Mouse (Mus musculus): ENCODE measurements around the gene Vpreb1. TPM values are rescaled to one million over a fixed set of nuclear protein-coding genes. Genes with fewer than 3 reads are reported as not detected.
A peak's percentile ranks its signal among the peaks of the same experiment; 100 is the strongest.

Gene Vpreb1
- polyA plus RNA-seq, 1 experiment from 2014 or later = 3.9 TPM

GRCm38 (mm10) chr16:16828757-16829615, 41.7 kb downstream of the Vpreb1 start, which contains the start of gene Spag6l:
TSS of gene Spag6l (minus strand) at chr16:16829456.
- peaks cover 3% of the 10 kb centered on the region; the same call in 1 of the 2 replicates for H3K27me3 ChIP-seq (ENCODE audit: low read depth, poor library complexity, severe bottlenecking)
- H3K4me3 ChIP-seq = peak within 1 kb of the TSS; percentile 51
- DNase-seq (ENCODE audit: low spot score) = peak; percentile 76
- no peaks in the 10 kb centered on the region for H3K36me3 ChIP-seq
- 7% methylated on average over 33 of the region's 33 CpGs for WGBS
- H3K27ac ChIP-seq = no peak within 1 kb of the TSS
- no peaks in the 10 kb centered on the region for H3K9me3 ChIP-seq (replicated peaks)
- H3K4me1 ChIP-seq = peaks cover 8% of the 10 kb centered on the region

GRCm38 (mm10) chr16:16826223-16826622, 44.4 kb downstream of the Vpreb1 start:
- no peaks in the 10 kb centered on the region for H3K9me3 ChIP-seq (replicated peaks)
- no peak overlapping the region for H3K27ac ChIP-seq
- no peaks in the 10 kb centered on the region for H3K36me3 ChIP-seq
- WGBS = 87% methylated on average over 2 of the region's 2 CpGs
- DNase-seq (ENCODE audit: low spot score) = no peak
- no peak overlapping the region for H3K4me3 ChIP-seq
- peaks cover 3% of the 10 kb centered on the region; the same call in 1 of the 2 replicates for H3K27me3 ChIP-seq (ENCODE audit: low read depth, poor library complexity, severe bottlenecking)
- H3K4me1 ChIP-seq = peaks cover 8% of the 10 kb centered on the region

GRCm38 (mm10) chr16:16825476-16825875, 45.2 kb downstream of the Vpreb1 start:
- Histone ChIP-seq H3K27me3 (ENCODE audit: low read depth, poor library complexity, severe bottlenecking) (peaks cover 3% of the 10 kb centered on the region; the same call in 1 of the 2 replicates), H3K36me3 (no peaks in the 10 kb centered on the region), H3K9me3 (replicated peaks) (no peaks in the 10 kb centered on the region), H3K27ac (no peak overlapping the region), H3K4me3 (no peak overlapping the region), H3K4me1 (peaks cover 8% of the 10 kb centered on the region)
- no peak for DNase-seq (ENCODE audit: low spot score)
- WGBS = 53% methylated on average over 5 of the region's 5 CpGs

Other genes starting within 250 kb of the Vpreb1 start
- not detected in 2 replicates for gene Olfr19, start 194.4 kb downstream of the Vpreb1 start, polyA plus RNA-seq (2016; fragmentation: Nextera tagmentation; extraction: Ambion mirVana)
- 0.24 TPM in 1 of 2 replicates, not detected in the other for gene Spag6l, start 41.4 kb downstream of the Vpreb1 start, polyA plus RNA-seq (2016; fragmentation: Nextera tagmentation; extraction: Ambion mirVana)
- gene Igll1, start 6.9 kb downstream of the Vpreb1 start, polyA plus RNA-seq (2016; fragmentation: Nextera tagmentation; extraction: Ambion mirVana) = 0.13 TPM in 1 of 2 replicates, not detected in the other
- gene Top3b, start 107 bp downstream of the Vpreb1 start, polyA plus RNA-seq (2016; fragmentation: Nextera tagmentation; extraction: Ambion mirVana) = 63.1 and 81.1 TPM in 2 replicates
- 41.1 and 43.0 TPM in 2 replicates for gene Ppm1f, start 25.6 kb upstream of the Vpreb1 start, polyA plus RNA-seq (2016; fragmentation: Nextera tagmentation; extraction: Ambion mirVana)
- 138 and 141 TPM in 2 replicates for gene Mapk1, start 112.5 kb upstream of the Vpreb1 start, polyA plus RNA-seq (2016; fragmentation: Nextera tagmentation; extraction: Ambion mirVana)
- 90.3 and 107 TPM in 2 replicates for gene Ypel1, start 198.9 kb upstream of the Vpreb1 start, polyA plus RNA-seq (2016; fragmentation: Nextera tagmentation; extraction: Ambion mirVana)
- 138 and 172 TPM in 2 replicates for gene Ppil2, start 240.4 kb upstream of the Vpreb1 start, polyA plus RNA-seq (2016; fragmentation: Nextera tagmentation; extraction: Ambion mirVana)

Measured in limb, embryonic 10.5 days (tissue).